In the genomic region with DNA sequence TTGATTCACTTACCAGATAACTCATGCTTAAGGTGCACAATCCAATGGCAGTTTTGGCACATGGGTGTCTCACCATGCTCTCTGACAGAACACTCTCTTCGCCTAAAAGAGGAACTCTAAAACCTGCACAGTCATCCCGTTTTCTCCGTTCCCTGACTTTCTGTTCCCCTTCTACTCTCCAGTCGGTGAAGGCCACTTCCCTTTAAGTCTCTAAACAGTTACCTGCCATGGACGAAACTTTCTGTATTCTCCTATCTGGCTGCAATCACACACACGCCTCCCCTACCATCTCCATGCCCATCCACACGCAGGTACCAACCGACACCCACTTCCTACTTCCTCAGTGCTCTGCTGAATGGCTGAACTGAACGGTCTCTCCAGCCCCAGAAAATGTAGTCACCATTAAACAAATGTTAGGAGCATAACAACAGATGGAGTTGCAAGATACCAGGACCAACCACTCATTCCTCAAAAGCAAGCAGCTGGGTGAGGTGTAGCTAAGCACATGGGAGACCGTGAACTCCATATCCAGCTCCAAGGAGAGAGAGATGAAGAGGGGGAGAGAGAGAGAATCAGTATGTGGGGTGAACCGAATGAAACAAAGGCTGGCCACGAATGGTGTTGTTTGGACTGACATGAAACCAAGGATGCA, we compare ENCODE assay signal across 11 mouse cellular contexts. TPM values are rescaled to one million over a fixed set of nuclear protein-coding genes. Genes with fewer than 3 reads are reported as not detected.
DNase-seq lines count a peak whose midpoint lies in the region; ATAC-seq and TF ChIP-seq lines count a peak whose summit lies in the region.
"Had no signal": no experiment of that assay in that cellular context is flagged by ENCODE, and none has a peak within 500 bp of the region (broad histone marks: within the 10 kb centered on the region; RNA-seq: fewer than 3 reads in every experiment).

No protein-coding gene starts in this region.

- H3K4me1 ChIP-seq in bone marrow, adult 2 months (ENCODE audit: control insufficient read depth, insufficient read depth, low read length) = peaks cover 3% of the 10 kb centered on the region; the same call in 1 of the 2 replicates
- H3K4me1 ChIP-seq in liver, embryonic 13.5 days (replicated peaks) = peaks cover 17% of the 10 kb centered on the region

- peak overlapping the region; percentile 63 for H3K27ac ChIP-seq in bone marrow, adult 2 months (ENCODE audit: control insufficient read depth, insufficient read depth, low read depth, low read length, poor library complexity)
- H3K27ac ChIP-seq in liver, embryonic 13.5 days = peak overlapping the region; percentile 50

- 7% methylated on average over 12 of the region's 12 CpGs for WGBS in bone marrow, adult 2 months
- WGBS in liver, embryonic 13.5 days (ENCODE audit: insufficient replicate concordance) = 21% methylated on average over 12 of the region's 12 CpGs

- no peak for TF ChIP-seq POLR2A in bone marrow, adult 2 months (IDR thresholded peaks at IDR 0.05; ENCODE audit: borderline replicate concordance, control insufficient read depth, low read depth, low read length)

- no peaks in the 10 kb centered on the region for H3K27me3 ChIP-seq in liver, embryonic 13.5 days
- H3K27me3 ChIP-seq in splenic B cell, adult 2 months (ENCODE audit: control insufficient read depth, insufficient read depth, low read length, poor library complexity, severe bottlenecking) = no peaks in the 10 kb centered on the region

- no peaks in the 10 kb centered on the region for H3K9me3 ChIP-seq in liver, embryonic 13.5 days (replicated peaks)

- H3K36me3 ChIP-seq in liver, embryonic 13.5 days = peaks cover 11% of the 10 kb centered on the region
- 0 out of 2 replicates have a peak, but pooled peaks cover 5% of the 10 kb centered on the region for H3K36me3 ChIP-seq in splenic B cell, adult 2 months (ENCODE audit: control insufficient read depth, insufficient read depth, low read length, poor library complexity, severe bottlenecking)

- peak overlapping the region; percentile 31; the same call in 1 of the 2 replicates for H3K9ac ChIP-seq in liver, embryonic 13.5 days

- peak overlapping the region; percentile 46 for H3K4me3 ChIP-seq in bone marrow, adult 2 months (replicated peaks; ENCODE audit: control insufficient read depth, low read depth, low read length)
- H3K4me3 ChIP-seq in liver, embryonic 13.5 days (replicated peaks) = peak overlapping the region; percentile 9; the same call in 1 of the 2 replicates
- H3K4me3 ChIP-seq: gastrocnemius, adult 2 months had no signal

- H3K4me2 ChIP-seq in liver, embryonic 13.5 days = peak overlapping the region; percentile 32

- peak; percentile 41 to 51 for DNase-seq in spleen, postnatal 36 days (ENCODE audit: low spot score in 2 of 2)
- DNase-seq in spleen, postnatal 14 days (ENCODE audit: low spot score in 2 of 2) = no peak
- peak; percentile 17 for DNase-seq in liver, embryonic 13.5 days
- peak; percentile 70 for DNase-seq in splenic B cell, adult 2 months (ENCODE audit: low read depth, low spot score)
- DNase-seq in MN1 (ENCODE audit: low spot score) = no peak
- no peak for DNase-seq in T-cell, adult 2 months (ENCODE audit: low spot score)
- DNase-seq: gastrocnemius, adult 2 months; kidney, postnatal 10 days; retina, postnatal 1 day had no signal

- ATAC-seq in liver, embryonic 13.5 days (ENCODE audit: low read depth) = no peak
- ATAC-seq: inflammation-experienced regulatory T-cells, adult 6 months had no signal

- no peak for TF ChIP-seq CTCF in bone marrow, adult 2 months (IDR thresholded peaks at IDR 0.05; ENCODE audit: control insufficient read depth, insufficient read depth, low read length)

RNA-seq across cellular contexts. Expression of a gene that starts 29.3 kb away (rescaled TPM):
- 20.8 and 22.2 TPM in 2 replicates for polyA plus RNA-seq in bone marrow, adult 2 months (2011; ENCODE audit: insufficient read depth, insufficient read length, low replicate concordance, missing spikeins)
- 27.7 and 31.6 TPM in 2 replicates for polyA plus RNA-seq in liver, embryonic 13.5 days (2015; fragmentation: Nextera tagmentation; extraction: Ambion mirVana)

RNA-seq across cellular contexts. Expression of a gene that starts 50.5 kb away (rescaled TPM):
- polyA plus RNA-seq in bone marrow, adult 2 months (2011; ENCODE audit: insufficient read depth, insufficient read length, low replicate concordance, missing spikeins) = 72.3 and 83.0 TPM in 2 replicates
- polyA plus RNA-seq in liver, embryonic 13.5 days (2015; fragmentation: Nextera tagmentation; extraction: Ambion mirVana) = 164 and 193 TPM in 2 replicates

Comparison
In these comparisons a context has a peak if more than half of its experiments do, and no peak if none do; other contexts are left out.
1. DNase-seq: peak in spleen, postnatal 36 days (2 of 2), liver, embryonic 13.5 days (single experiment) and splenic B cell, adult 2 months (single experiment); none in spleen, postnatal 14 days (0 of 2), MN1 (single experiment) and T-cell, adult 2 months (single experiment).